Mouse (Mus musculus) spleen, adult 2 months (tissue): ENCODE results near the gene Fezf1.

Experiments used
- CTCF ChIP-seq: fragments of 200-500 bp; IDR thresholded peaks from 2 replicates; pipeline ENCODE4 v1.5.1; 2011; ENCODE audit warnings: mild to moderate bottlenecking, inconsistent platforms; ENCODE audit not compliant: insufficient read depth, insufficient read length, insufficient replicate concordance; ENCODE audit errors: extremely low read depth
- POLR2A ChIP-seq: fragments of 200-500 bp; IDR thresholded peaks from 2 replicates; pipeline ENCODE4 v1.6.1; 2011; ENCODE audit warnings: low read depth, low read length, inconsistent platforms

GRCm38 (mm10) chr6:23294685-23295084, 46.5 kb upstream of the Fezf1 start:
- TF ChIP-seq CTCF (no peak), POLR2A (no peak)
